ENCODE assay signal across 8 mouse cellular contexts in genomic region chr5:101968153-101968851, GRCm38 (mm10).
DNase-seq lines count a peak whose midpoint lies in the region; ATAC-seq lines count a peak whose summit lies in the region.

No protein-coding gene starts in this region.

- no peak for DNase-seq in frontal cortex, adult 2 months (ENCODE audit: extremely low spot score in 1 of 2, low spot score in 1 of 2)
- DNase-seq in gonadal fat pad, adult 2 months (ENCODE audit: low read depth) = peak; percentile 14
- peak; percentile 64 for DNase-seq in kidney, adult 9 months
- DNase-seq in lung, postnatal 10 days = peak; percentile 62
- no peak for DNase-seq in adipocyte (ENCODE audit: low spot score)
- no peak for DNase-seq in urinary bladder, postnatal 4 days (ENCODE audit: low spot score in 2 of 2)
- DNase-seq in gastrocnemius, postnatal 36 days = no peak

- intact Hi-C loops in gastrocnemius, postnatal 36 days (cut with DNase I) = no loop called here

- peak; percentile 33 for ATAC-seq in frontal cortex, adult (ENCODE audit: low TSS enrichment)

Comparison
In these comparisons a context has a peak if more than half of its experiments do, and no peak if none do; other contexts are left out.
1. DNase-seq: peak in gonadal fat pad, adult 2 months (single experiment), kidney, adult 9 months (single experiment) and lung, postnatal 10 days (single experiment); none in frontal cortex, adult 2 months (0 of 2), adipocyte (single experiment), urinary bladder, postnatal 4 days (0 of 2) and gastrocnemius, postnatal 36 days (0 of 2).